Mouse (Mus musculus) right cerebral cortex, postnatal 10 days (tissue): ENCODE measurements around the gene Nags.

Source experiments
- DNase-seq, 2 experiments: peaks; one replicate each; pipeline ENCODE4 v3.0.0; 2021; ENCODE audit warnings: low spot score in 2 of 2

Nags gene

GRCm38 (mm10) chr11:102145471-102146001, at the start of gene Nags:
Gene Nags (plus strand): TSS chr11:102145513.
- DNase-seq: no peak

- no peak for DNase-seq
Measured at GRCm38 (mm10) chr11:102095676-102096075, 49.6 kb upstream of the Nags start.

- no peak for DNase-seq
Measured at GRCm38 (mm10) chr11:102096446-102096845, 48.9 kb upstream of the Nags start.

GRCm38 (mm10) chr11:102096887-102097391, 48.4 kb upstream of the Nags start:
- peak; percentile 78 to 83 for DNase-seq

GRCm38 (mm10) chr11:102101219-102101618, 44.1 kb upstream of the Nags start, which contains the start of gene Ppy:
Gene Ppy (minus strand): TSS chr11:102101319.
- no peak for DNase-seq

- DNase-seq: peak in 1 of 2 experiments; percentile 79
Measured at GRCm38 (mm10) chr11:102102485-102103258, 42.6 kb upstream of the Nags start.

GRCm38 (mm10) chr11:102106911-102107310, 38.4 kb upstream of the Nags start:
- DNase-seq: no peak

- no peak for DNase-seq
Measured at GRCm38 (mm10) chr11:102107732-102108131, 37.6 kb upstream of the Nags start, which contains the start of gene Pyy. Gene Pyy (minus strand): TSS chr11:102107832.

GRCm38 (mm10) chr11:102111576-102111975, 33.7 kb upstream of the Nags start:
- DNase-seq: no peak

- no peak for DNase-seq
Measured at GRCm38 (mm10) chr11:102116241-102116640, 29.1 kb upstream of the Nags start.

- no peak for DNase-seq
Measured at GRCm38 (mm10) chr11:102117386-102117785, 27.9 kb upstream of the Nags start.

GRCm38 (mm10) chr11:102134516-102134915, 10.8 kb upstream of the Nags start:
- no peak for DNase-seq

- DNase-seq: no peak
Measured at GRCm38 (mm10) chr11:102137625-102138446, 7.5 kb upstream of the Nags start.

GRCm38 (mm10) chr11:102138447-102138740, 6.9 kb upstream of the Nags start:
- DNase-seq: peak; percentile 78

- DNase-seq: peak in 1 of 2 experiments; percentile 66
Measured at GRCm38 (mm10) chr11:102140508-102140907, 4.8 kb upstream of the Nags start.

- no peak for DNase-seq
Measured at GRCm38 (mm10) chr11:102142355-102142754, 3.0 kb upstream of the Nags start.

- DNase-seq: no peak
Measured at GRCm38 (mm10) chr11:102144957-102145470, 299 bp upstream of the Nags start.

- no peak for DNase-seq
Measured at GRCm38 (mm10) chr11:102146005-102146404, 692 bp downstream of the Nags start.

- DNase-seq: no peak
Measured at GRCm38 (mm10) chr11:102146531-102146930, 1.2 kb downstream of the Nags start.

- no peak for DNase-seq
Measured at GRCm38 (mm10) chr11:102147213-102147989, 2.1 kb downstream of the Nags start.

- DNase-seq: peak; percentile 94 to 95
Measured at GRCm38 (mm10) chr11:102156039-102156785, 10.9 kb downstream of the Nags start, which contains the start of gene Tmem101. Gene Tmem101 (minus strand): TSS chr11:102156404.
